Mouse (Mus musculus) spleen, postnatal 14 days (tissue): ENCODE results near the gene Sgms1.

Source experiments
- DNase-seq, 2 experiments: peaks; one replicate each; pipeline ENCODE4 v3.0.0; 2021 to 2022; ENCODE audit warnings: low spot score in 2 of 2

The Sgms1 gene

GRCm38 (mm10) chr19:32292782-32293776, 96.4 kb downstream of the Sgms1 start:
- no peak for DNase-seq

DNA sequence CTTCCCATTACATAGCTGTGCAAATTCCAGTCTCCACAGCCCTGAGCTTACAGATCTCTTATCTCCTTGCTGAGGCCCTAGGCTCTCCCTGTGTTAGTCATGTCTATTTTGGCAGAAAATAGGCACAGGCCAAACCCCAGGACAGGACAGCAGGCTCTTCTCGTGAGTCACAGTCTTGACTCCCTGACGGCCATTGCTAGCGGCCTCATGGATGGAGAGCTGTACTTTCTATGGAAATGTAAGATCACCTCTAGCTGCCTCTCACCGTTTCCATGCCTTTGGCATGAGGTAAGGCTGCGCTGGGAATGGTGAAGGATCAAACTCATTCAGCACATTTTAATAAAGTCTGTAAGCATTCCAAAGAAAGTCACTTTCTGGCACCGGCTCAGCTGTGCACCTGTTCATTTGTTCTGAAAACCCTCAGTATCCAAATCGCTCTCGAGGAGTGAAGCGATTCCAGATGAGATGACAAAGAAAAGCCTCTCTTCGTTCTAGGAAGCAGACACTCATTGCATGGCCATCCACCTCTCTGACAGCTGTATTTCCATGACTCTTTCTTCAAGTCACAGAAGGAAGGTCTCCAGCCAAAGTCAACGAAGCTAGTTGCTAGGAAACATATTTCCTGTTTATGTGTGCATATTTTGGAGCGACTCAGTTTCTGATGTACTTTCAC, 97.3 kb downstream of the Sgms1 start:
- no peak for DNase-seq

DNA sequence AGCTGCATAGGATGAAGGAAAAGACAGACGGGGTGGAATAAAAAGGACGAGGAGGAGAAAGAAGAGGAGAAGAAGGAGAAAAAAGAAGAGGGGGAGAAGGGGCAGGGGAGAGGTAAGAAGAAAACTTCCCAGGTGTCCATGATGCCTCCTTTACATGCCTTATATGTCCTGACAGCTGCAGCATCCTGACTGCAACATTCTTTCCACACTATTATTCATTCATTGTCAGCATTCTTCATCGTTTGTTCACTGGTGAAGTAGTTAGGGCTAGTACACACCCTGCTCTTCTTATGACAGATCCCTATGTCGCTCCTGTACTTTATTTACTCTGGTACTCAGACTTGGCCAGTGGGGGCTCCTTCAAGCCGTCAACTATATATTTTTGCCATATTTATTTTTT, 98.4 kb downstream of the Sgms1 start:
- no peak for DNase-seq

- no peak for DNase-seq
Observed at GRCm38 (mm10) chr19:32288895-32289294, 100.6 kb downstream of the Sgms1 start.

DNA sequence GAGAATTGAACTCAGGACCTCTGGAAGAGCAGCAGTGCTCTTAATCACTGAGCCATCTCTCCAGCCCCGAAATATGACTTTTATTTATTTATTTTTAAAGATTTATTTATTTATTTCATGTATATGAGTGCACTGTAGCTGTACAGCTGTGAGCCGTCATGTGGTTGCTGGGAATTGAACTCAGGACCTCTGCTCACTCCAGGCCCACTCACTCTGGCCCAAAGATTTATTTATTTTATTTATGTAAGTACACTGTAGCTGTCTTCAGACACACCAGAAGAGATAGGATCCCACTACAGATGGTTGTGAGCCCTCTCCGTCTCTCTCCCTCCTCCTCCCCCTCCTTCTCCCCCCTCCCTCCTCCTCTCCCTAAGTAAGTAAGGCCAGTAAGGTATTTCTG, 101.7 kb downstream of the Sgms1 start:
- DNase-seq, result no peak

DNA sequence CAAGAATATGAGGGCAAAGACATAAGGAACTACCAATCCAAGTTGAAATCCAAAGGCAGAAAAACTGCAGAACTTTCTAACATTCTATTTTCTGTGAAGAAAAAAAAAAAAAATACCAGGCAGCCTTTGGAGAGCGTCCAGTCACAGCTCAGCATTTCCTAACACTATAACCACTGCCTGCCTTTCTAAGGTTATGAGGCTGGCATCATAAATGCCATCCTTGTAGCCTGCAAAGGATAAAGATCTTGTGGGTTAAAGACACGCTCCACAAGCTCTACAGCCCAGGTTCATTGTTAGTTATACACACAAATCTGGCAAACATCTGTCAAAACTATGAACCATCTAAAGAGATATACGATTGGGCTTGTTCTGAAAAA, 104.1 kb downstream of the Sgms1 start:
- no peak for DNase-seq

DNA sequence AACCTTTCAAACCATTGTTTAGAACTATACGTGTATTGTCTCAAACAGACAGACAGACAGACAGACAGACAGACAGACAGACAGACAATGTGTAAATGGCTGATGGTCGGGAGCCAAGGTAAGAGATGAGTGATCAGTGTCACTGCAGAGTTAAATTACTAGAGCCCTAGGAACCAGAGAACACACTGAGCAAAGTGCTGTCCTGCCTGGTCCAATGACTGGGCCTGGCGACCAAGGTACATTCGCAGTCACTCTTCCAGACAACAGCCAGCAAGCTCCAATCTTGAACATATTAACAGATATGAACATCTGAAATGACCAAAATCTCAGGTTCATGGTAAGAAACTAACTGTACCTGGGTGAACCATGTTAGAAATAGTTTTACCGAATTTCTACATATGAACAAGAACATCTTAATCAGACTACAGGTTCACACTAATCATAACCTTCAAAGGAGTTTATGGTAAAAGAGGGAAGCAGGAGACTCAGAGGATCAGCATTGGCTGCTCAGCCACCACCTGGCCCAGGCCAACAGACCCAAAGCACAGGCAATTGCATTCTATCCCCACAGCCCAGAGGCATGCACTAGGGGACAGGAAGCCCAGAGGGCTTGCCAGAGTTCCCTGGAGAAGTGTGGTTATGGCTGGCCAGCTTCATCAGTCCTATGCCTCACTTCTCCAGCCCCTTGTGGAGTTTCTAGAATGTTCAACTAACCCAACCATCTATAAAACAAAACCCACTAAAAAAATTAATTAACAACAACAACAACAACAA, 104.6 kb downstream of the Sgms1 start:
- no peak for DNase-seq

GRCm38 (mm10) chr19:32281917-32282316, 107.6 kb downstream of the Sgms1 start:
- DNase-seq, result no peak

- no peak for DNase-seq
Observed at GRCm38 (mm10) chr19:32280380-32280779, 109.1 kb downstream of the Sgms1 start.

- DNase-seq, result no peak
Observed at GRCm38 (mm10) chr19:32279400-32279799, 110.1 kb downstream of the Sgms1 start.

GRCm38 (mm10) chr19:32277869-32278268, 111.6 kb downstream of the Sgms1 start:
- DNase-seq, result no peak

DNA sequence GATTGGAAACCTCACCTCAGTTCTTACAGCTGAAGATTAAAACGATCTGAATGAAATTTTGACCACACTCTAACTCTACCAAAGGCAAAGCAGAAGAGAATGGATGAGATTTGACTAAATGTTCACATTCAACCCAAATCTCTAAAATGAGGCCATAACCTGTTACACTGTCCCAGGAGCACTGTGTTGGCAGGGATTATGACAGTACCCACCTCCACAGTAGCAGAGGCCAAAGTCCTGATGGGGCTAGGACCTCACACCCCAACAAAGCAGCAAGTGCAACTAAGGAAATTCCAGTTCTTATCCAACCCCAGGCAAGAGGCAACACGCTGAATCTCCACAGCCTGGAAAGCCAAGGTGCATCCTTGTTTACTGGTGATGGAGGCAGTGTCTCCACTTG, 112.2 kb downstream of the Sgms1 start:
- no peak for DNase-seq

DNA sequence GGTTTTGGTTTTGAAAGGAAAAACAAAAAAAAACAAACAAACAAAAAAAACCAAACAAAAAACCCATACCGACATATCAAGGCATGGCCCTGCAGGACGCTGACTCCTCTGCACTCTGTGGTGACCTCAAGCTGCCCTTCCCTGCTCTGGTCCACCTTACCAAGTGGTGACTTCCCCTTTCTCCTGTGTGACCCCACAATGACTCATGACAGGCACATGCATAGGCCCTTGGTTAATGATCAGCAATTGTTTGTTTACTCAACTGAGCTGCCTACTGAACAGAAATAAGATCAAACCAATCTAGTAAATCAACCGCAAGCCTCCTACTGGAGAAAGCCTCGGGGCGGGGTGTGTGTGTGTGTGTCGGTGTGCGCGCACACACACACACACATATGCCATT, 112.7 kb downstream of the Sgms1 start:
- DNase-seq, result no peak

DNA sequence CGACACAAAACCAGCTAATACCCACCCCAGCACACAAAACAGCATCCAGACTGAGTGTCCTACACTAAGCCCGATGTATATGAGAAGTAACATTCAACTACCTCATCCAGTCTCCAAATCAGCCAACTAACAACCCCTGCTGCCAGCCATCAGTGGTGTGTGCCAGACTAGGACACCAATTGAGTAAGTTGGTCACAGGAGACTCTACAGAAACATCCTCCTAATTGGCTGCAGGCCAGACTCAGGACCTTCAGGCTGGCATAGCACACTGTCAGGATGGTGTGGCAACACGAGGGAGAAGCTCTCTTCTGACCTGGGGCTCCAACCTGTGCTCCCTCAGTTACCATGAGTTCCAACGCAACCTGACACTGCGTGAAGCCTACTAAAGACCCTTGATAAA, 113.3 kb downstream of the Sgms1 start:
- DNase-seq, result no peak

GRCm38 (mm10) chr19:32275068-32275925, 114.2 kb downstream of the Sgms1 start:
- no peak for DNase-seq

DNA sequence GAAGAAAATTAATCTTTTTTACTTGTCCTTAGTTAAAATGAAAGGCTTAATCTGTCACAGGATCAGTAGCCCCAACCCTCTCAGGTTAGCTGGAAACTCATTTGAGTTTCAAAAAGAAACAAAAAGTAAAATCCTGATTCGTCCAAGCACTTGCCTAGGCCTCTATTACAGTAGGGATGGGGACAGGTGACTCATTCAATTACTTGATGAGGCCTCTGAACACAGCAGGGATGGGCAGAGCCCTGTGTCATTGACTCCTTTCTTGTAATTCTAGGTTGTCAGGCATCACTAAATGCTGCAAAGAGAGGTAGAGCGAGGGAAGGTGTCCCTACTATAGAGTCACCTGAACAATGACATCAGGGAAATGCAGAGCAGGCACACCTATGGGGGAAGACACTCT, 115.4 kb downstream of the Sgms1 start:
- no peak for DNase-seq

- DNase-seq, result no peak
Observed at GRCm38 (mm10) chr19:32273714-32274113, 115.8 kb downstream of the Sgms1 start.

GRCm38 (mm10) chr19:32272475-32273260, 116.8 kb downstream of the Sgms1 start:
- DNase-seq, result peak; percentile 34 to 58

DNA sequence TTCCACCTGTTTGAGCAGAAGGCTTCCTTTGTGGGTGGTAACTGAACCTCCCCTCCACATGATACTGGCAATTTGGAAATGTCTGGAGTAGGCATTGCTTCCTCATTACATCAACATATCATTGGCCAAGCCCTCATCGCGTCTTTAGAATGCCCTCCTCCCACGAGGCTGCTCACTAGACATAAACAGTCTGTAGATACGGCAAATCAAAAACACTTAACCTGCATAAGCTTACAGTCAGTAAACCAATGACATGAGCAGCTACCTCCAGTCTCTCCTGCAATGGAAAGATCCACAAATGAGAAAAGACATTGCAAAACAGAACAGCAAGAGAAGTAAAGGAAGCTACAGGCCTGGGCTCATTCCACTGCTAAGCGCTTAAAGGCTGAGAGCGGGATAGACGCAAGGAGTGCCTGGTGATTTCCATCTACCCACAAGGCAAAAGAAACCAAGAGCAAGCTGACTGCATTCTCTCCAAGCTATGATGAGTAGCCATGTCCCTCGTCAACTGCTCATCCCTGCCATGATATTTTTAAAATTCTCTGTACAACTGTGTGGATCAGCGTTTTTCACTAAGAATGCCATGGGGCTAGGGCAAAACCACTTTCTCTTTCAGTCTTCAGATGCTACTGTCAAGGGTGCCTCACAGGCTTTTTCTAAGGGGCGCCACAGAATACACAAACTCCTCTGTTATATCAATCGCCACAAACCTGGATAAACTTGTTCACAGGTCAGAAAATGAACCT, 117.9 kb downstream of the Sgms1 start:
- peak in 1 of 2 experiments; percentile 37 for DNase-seq

DNA sequence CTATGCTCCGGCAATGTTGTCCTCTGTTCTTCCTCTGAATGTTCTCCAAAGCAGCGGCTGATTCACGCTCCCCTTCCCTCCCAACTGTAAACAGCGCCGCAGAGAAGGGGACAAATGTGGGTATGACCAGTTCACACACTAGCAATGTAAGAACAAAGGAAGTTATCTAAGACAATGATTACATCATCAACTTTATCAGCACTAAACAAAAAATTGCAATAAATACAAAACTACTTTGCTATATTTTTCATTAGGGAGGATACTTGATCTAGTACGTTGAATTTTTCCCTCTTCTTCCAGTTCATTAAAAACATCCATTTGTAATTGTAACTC, 119.7 kb downstream of the Sgms1 start:
- DNase-seq, result no peak
